Mouse (Mus musculus) B cell, adult 62 days (primary cell): ENCODE data around the gene Ate1. TPM values are rescaled to one million over a fixed set of nuclear protein-coding genes. Genes with fewer than 3 reads are reported as not detected.

ENCODE experiments used
- total RNA-seq: library from RNA; stranded (reverse); gene quantifications from 4 replicates; pipeline ENCODE4 v1.2.4, GENCODE M21; 2023

The Ate1 gene
- total RNA-seq = 38.5 to 42.8 TPM (median 40.5 TPM) in 4 replicates

DNA sequence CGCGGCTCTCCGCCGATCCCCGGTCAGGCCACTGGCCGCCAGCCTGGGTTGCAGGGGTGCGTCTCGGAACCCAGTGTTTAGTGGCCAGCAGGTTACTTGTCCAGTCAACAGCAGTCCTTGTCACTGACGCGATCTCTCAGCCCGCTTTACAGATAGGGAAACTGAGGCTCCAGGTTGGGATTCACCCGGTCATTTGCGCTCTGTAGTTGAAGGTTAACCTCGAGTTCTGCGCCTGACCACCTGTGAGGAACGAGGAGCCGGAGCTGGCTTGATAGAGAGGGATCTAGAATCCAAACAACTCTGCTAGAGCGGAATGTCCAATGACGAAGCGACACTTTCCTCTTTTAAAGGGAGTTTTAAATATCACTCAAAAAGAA is at the start of gene Ate1:
Ate1 (minus strand) TSS at position 321 of the 377 bp plus-strand sequence.

Other genes with a start within 250 kb of the Ate1 start
- gene Nsmce4a, start 52.7 kb upstream of the Ate1 start, total RNA-seq = 128 to 136 TPM (median 132 TPM) in 4 replicates
- gene Tacc2, start 57.1 kb upstream of the Ate1 start, total RNA-seq = 1.1 to 2.0 TPM (median 1.4 TPM) in 4 replicates